Mouse (Mus musculus): Measurements from ENCODE around the gene Hoxa1. TPM values are rescaled to one million over a fixed set of nuclear protein-coding genes. Genes with fewer than 3 reads are reported as not detected.

Hoxa1 gene
- polyA plus RNA-seq, 2 experiments from 2014 or later = not detected

DNA sequence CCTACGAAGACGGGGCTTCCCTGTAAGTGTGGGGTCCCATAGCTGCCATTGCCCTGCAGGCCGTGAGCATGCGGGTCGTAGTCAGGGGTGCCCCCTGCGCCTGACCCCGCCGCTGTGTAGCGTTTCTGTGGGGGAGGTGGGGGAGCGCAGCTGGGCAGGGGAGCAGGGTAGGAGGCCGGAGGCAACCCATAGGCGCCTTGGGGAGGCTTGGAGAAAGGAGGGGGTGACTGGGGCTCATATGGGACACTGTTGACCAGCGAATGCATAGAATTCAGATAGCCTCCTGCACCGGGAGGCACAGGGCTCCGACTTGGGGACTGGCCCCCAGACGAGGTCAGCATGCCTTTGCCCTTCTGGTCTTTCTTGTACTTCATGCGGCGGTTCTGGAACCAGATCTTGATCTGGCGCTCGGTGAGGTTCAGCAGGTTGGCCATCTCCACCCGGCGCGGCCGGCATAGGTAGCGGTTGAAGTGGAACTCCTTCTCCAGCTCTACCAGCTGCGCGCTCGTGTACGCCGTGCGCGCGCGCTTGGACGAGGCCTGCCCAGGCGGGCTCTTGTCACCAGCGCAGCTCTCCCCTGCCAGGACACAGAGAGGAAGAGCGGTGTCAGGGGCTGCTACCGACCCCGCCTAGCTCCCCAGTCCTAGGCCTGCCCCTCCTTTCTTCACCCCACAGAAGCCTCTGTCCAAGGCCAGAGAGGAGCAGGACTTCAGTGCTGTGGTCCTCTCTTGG, 12.2 kb upstream of the Hoxa1 start:
- ATAC-seq = no peak

DNA sequence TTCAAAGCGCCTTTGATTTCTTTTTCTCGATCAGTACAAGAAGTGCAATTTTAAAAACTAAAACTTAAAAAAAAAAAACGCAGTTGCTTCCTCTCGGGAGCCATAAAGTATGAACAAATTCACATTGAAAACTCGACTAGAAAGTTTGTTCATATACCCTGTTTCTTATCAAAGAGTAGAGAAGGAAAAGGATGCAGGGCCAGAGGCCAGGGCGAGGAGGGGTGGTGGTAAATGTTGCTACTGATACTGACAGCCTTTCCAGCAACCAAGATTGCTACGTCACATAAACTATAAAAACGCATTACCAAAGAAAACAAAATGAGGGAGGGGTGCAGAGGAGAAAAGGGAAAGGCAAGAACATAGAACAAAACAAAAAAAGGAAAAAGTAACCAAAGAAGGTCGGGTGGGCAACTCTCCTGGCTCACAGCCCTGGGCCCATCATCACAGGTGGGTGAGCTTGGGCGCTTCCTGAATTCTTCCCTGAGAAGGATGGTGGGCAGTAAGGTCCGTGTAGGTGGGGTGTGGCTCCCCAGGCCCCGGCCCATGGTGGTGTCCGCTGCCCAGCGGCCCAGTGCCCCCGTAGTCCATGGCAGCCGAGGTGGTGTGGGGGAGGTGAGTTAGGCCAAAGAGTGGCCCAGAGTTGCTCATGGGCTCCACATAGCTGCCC, 11.5 kb upstream of the Hoxa1 start:
- no peak for ATAC-seq

DNA sequence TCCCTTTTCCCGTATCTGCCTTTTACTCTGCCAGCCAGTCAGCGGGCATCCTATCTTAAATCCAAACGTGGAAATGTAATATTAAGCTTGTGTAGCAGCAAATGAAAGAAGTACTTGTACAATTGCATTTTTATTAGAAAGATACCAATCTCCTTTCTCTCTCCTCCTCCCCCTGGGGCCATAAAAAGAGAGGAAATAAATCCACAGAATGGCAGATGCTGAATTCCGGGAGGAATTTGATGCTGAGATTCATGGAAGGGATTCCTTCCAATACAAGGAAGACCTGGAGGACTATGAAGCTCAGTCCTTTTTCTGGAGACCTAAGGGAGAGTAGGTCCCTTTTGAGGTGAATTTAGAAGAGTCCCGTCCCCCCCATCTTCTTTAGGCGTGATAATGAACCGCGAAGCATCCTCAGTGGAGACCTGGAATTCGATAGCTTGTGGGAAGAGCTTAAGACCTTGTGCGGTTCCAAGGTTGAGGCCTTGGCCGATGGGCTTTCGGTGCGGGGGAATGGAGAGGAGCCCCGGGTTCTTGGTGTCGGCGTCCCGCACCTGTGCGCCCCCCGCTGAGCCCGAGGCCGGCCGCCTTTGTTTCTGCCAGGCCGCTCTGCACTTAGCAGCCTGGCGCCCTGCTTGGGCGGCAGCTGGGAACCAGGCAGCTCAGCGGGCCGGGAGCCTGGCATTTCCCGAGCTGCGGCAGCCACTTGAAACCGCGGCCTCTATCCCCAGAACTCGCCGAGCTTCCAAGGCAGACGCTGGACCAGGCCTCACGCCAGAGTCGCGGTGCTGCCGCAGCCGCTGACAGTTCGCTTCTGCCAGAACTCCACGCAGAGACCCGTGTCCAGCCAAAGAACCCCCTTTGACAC, 10.3 kb upstream of the Hoxa1 start:
- no peak for ATAC-seq

DNA sequence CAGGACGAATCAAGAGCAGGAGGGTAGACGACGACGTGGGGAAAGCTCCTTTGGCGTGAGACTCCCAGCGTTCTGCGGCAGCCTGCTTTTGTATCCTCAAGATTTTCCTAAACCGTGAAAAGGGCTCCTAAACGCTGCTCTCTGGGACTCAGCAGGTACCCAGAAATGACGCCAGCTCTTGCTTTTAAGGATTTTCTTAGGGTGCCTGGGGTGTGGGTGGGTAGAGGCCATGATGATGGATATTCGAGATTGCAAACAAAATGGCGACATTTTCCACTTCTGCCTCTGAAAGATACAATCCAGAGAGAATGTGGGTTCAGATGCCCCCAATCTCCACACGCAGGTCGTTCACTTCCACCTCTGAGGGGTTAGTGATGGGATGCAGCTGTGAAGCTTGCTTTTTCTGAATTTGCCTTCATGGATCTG, 9.6 kb upstream of the Hoxa1 start:
- ATAC-seq = no peak

DNA sequence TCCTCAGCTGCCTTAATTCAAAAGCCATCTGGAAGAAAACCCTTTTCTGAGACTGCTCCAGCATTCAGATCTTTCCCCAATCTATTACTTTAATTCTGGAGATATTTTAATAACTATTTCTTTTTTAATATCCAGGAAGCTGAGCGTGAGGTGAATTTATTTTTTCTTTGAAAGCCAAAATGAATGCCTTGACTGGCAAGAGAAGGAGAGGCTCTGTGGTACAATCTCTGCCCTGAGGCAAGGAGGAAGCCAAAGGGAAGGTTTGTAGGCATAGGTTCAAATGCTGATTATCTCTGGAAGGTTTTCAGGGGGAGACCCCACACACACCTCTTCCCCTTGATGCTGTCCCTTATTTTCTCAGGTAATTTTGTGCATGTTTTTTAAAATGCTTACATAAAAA, 9.1 kb upstream of the Hoxa1 start:
- no peak for ATAC-seq

DNA sequence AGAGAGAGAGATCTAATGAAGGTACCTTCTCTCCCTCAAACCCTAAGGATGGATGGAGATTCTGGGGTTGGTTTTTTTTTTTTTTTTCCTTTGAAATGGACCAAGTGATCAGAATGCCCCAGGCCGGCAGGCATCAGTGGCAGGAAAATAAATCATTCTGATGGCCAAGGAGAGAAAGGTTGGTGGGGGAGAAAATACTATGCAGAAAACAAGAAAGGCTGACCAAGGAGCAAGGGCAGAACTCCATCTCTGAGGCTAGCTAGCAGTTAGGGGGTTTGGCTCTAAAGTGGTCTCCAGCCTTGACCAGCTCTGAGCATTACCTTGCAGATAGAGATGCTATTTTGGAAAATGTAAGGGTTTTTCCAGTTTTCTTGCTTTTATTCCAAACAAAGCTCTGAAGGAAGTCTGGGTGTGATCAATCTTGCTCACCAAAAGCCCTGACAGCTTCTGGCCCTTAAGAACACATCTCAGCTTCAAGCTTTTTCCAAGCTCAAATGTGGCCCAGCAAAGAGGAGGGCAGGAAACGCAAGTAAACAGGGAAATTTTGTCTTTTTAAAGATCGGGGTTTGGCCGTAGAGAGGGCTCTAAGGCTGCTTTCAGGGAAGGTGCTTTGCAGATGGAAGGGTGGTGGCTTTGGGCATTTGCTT, 8.4 kb upstream of the Hoxa1 start:
- ATAC-seq = no peak

DNA sequence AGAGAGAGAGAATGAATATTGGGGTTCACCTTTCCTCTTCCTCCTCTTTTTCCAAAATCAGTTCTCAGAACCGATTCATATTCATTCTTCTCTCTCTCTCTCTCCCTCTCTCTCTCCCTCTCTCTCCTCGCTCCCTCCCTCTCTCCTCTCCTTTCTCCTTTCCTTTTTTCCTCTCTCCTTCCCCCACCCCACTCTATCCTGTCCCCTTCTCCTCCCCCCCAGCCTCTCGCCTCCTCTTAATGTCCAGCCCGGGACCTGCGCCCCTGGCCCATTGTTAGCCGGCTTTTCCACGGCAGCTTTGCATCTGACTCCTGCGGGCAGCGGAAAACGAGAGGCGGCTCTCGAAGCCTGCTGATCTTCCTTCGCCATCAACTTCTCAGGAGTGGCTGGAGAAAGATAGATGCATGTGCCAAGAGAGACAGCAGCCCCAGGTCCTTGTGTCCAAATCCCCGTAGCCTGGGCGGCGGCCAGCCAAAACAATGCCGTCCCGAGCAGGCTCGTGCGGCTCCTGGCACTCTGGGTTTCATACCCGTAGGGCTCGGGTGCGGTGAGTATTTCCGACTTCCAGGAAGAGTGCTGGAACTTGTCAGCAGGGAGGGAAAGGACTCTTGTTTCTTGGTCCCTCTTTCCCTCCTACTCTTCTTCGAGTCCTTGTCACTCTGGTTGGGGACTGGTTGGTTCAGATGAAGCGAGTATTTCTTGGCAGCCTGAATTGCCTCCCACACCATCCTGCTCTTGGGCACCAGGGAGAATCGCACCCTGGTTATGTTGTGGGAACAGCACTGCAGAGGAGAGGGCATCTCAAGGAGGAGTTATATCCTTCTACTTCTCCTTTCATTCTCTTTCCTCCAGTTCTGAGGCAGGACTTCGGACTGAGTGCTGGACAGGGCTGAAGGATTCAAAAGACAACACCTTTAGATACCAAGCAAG, 7.6 kb upstream of the Hoxa1 start:
- ATAC-seq = no peak

DNA sequence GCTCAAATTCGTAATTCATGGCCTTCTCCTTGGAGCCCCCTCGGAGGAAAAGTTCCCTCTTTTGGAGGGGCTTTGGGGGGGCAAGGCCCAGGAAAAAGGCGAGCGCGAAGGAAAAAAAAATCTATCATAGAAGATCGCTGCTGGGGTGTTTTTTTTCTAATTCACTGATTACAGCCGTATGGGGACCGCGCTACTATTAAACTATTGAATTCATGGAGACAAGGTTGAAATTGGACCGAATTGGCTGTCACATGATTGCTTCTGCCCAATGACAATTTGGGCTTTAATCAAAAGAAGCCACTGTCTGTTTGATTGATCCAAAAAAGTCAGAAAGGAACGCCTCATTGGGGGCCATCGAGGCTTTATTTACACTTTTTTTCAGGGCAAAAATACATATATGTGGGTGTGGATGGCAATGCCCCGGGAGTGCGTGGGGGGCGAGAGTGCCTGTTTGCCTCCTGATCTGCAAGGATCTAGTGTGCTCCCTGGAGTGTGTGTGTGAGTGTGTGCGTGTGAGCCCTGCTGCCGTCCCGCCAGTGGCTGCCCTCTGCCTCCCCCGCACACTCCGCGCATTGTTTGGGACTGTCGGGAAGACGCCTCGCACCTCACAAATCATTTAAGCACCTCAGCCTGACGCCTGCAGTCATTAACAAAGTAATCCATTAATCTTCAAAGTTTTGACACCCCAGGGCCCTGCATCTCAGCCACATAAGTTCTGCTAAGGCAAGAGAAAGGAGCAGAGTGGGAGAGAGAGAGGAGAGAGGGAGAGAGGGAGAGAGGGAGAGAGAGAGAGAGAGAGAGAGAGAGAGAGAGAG, 6.7 kb upstream of the Hoxa1 start, which contains the start of gene Hoxa2:
Hoxa2 (minus strand) TSS at position 206 of the 815 bp plus-strand sequence.
- ATAC-seq = no peak

DNA sequence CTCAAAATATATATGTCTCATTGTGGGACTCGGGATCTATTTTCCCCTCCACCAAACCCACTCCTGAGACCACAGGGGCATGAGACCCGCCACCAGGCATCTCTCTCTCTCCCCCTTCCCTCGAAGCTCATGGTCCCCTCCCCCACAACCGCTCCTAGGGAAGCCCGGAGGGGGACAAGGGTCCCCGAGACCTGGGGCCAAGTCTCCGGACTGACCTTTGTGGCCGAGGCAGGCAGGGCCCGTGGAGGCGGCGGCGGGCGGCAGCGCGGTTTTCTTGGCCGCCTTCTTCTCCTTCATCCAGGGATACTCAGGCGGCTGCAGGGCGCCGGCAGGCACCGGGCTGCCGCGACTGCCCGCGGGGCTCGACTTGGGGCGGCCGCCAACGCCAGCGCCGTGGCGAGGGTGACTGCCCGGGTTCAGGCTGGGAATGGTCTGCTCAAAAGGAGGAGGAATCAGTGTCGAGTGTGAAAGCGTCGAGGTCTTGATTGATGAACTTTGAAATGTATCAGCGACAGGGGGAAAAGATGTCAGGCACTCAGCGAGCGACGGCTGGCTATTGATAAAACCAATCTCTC, 6.0 kb upstream of the Hoxa1 start:
- no peak for ATAC-seq

DNA sequence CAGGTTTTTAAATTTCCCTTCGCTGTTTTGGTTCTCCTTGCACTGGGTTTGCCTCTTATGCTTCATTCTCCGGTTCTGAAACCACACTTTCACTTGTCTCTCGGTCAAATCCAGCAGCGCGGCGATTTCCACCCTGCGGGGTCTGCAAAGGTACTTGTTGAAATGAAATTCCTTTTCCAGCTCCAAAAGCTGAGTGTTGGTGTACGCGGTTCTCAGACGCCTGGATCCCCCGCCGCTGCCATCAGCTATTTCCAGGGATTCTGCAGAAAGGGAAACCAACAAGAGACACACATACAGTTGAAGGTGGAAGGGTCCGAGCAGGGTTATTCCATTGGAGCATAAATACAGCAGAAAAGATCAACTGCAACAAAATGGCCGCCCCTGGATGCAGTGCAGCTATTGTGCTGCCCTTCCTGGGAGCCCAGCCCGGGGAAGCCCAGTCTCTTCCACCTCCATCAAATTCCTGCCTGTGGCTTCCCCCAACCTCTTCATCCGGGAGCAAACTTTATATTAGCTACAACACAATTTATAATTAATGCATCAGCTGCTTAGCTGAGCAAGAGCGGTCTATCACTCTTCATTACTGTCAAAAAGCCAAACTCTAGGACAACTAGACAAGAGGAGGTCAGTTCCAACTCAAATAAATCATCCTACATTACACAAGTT, 5.4 kb upstream of the Hoxa1 start:
- ATAC-seq = no peak

DNA sequence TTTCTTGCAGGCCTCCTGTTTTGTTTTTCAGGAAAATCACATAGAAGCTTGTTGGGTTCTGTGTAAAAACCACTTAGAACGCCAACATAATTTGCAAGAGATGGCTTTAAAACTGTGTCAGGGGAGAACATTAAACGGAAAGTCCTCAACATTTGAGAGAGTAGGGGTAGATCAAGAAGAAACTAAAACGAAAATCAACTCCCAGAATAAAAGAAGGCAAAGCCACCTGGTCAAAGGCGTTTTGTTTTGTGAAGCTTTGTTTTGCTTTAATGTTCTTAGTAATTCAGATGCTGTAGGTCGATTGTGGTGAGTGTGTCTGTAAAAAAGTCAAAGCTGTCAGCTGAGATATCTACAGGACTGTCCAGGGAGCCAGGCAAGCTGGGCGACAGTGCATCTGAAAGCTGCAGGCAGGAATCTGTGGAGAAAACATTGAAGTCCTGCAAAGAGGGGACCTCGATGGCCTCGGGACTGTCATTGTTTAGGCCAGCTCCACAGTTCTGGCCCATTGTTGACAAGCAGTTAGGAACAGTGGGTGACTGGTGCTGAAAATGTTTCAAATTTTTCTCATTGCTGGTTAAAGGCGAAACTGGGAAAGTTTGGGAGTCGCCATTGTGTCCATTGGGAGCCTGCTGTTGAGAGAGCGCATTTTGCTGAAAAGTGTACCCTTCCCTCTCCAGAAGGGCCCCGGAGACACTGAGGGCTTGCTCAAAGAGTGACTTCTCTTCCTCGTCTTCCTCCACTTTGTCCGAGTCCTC, 4.7 kb upstream of the Hoxa1 start:
- no peak for ATAC-seq

DNA sequence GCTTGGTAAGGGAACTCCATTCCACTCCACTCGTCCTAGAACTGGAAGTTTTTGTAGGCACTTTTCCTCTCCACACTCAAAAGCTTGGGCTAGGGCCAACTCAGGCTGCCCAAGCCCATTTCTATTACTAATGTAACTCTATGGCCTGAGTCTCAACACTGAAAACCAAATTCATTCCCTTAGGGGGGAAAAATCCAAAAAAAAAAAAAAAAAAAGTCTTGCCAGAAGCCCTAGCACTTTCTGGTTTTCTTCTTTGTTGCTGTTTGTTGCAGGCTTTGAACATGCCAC, 3.9 kb upstream of the Hoxa1 start:
- no peak for ATAC-seq

DNA sequence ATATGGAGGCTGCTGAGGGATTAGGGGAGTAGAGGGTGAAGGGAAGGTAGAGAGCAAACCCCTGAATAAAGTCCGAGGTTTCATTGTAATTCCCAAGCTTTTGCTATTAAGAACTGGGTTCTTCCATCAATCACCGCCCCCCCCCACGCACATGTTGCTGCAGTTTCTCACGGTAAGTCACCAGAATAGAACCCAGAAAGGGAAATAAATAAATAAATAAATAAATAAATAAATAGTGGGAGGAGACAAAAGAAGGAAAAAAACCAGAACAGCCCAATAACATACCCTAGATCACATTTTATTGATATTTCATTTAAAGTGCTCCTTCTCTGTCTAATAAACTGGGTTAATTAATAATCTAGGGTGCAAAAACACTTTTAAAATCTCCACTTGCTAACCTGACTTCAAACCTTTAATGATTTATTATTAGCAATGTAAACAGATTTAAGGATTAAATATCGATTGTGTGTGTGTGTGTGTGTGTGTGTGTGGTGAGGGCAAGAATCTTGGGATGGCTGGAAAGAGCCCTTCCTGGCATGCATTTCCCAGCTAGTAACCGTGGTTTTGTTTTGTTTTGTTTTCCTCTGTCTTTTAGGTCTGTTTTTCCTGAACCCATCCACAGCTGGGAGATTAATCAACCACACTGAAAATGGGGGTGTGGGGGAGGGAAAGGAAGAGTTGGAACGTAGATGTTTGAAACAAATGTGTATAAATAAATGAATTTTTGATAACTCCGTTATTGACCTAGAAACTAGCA, 3.4 kb upstream of the Hoxa1 start:
- no peak for ATAC-seq

DNA sequence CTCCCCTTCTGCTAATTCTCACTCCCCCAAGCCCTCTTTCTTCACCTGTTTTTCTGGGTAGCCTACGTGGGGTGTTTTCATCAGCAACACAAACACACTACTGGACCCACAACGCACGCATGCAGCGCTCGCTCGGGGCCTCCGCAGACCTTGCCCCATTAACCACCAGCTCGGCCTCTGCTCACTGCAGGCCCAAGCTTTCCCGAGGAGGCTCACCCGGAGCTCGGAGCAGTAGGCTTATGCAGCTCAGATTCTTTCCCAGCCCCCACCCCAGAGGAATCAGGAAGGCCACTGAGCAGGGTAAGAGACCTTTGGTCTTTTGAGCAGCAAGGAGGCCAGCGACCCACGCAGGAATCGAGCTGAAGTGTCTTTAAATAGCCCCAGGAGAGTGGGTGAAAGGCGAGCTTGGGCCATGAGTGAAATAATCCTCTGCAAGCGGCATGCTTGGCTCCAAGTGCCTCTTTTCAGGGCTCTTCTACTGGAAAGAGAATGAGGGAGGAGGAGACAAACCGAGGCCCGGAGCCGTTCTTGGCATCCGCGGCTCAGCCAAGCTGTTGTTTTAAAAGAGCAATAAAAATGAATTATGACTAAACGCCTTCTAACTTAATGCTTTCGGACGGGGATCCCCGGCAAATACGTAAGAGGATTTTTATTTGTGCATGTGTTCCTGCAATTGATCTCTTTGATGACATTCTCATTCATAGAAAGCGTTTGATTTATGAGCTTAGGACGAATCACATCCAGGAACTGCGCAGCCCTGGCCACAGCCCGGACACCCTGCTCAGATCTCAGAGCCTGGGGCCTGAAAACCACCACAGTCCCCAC, 2.6 kb upstream of the Hoxa1 start:
- ATAC-seq = no peak

DNA sequence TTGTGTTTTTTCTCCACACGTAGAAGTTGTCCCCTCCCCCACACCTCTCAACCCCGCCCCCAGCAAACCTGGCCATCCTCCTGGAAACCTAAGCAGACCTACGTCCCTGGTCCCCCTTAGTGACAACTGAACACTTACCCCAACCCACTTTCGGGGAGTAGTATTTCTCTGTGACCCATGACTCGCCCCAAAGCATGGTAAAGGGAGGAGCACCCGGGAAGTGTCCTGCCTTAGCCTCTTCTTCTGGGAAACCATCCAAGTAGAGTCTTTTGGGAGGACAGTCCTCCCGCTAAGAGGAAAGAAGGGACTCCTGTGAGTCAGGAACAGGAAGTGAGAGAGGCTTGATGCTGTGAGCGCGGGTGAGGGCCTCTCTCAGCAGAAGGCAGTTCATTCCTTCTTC, 1.9 kb upstream of the Hoxa1 start:
- no peak for ATAC-seq

DNA sequence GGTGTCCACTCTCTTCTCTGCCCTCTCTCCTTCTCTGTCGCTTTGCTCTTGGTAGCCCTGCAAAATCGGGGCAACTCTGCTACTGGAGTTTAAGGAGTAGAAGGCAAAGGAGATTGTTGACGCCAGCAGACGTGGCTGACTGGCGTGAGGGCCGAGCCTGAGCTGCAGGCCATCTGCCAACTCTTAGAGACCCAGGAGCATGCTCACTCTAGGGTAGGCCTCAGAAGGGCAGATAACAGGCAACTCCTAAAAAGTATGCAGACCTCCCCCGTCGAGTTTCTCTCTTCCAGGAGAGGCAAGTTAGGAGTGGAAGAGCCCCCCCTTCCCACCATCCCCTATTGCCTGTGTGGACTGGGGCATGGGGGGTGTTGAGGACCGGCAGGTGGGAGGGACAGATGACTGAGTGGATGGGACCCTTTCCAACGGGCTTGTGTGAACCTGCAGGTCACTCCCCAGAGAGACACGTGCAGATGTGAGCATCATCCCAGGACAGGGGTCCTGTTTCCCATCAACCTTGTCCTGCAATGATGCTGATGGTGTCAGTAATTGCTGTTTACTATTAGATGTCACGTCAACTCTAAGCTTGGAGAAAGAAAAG, 1.1 kb upstream of the Hoxa1 start:
- ATAC-seq = no peak
